Mouse (Mus musculus): ENCODE measurements at regions not wholly inside any gene's neighbourhood (a gene's known extent, or its start where the extent isn't known, plus 50 kb on each side); places are given as distances from the start of the nearest gene placed in this dataset.

- DNase-seq (ENCODE audit: low spot score): no peak
Measured at GRCm38 (mm10) chr3:103464729-103465128, 110.3 kb upstream of the Syt6 start.

- no peak for DNase-seq (ENCODE audit: low spot score)
Measured at GRCm38 (mm10) chr3:103465132-103465690, 109.8 kb upstream of the Syt6 start.

- DNase-seq (ENCODE audit: low spot score): no peak
Measured at GRCm38 (mm10) chr3:103465948-103466347, 109.1 kb upstream of the Syt6 start.

GRCm38 (mm10) chr3:103470586-103471400, 104.2 kb upstream of the Syt6 start:
- DNase-seq (ENCODE audit: low spot score): no peak

GRCm38 (mm10) chr3:103472598-103472997, 102.4 kb upstream of the Syt6 start:
- DNase-seq (ENCODE audit: low spot score): no peak

- DNase-seq (ENCODE audit: low spot score): no peak
Measured at GRCm38 (mm10) chr3:103473336-103473735, 101.7 kb upstream of the Syt6 start.

GRCm38 (mm10) chr3:103479845-103480543, 95.0 kb upstream of the Syt6 start:
- no peak for DNase-seq (ENCODE audit: low spot score)

- DNase-seq (ENCODE audit: low spot score): no peak
Measured at GRCm38 (mm10) chr3:103480676-103481075, 94.4 kb upstream of the Syt6 start.

- no peak for DNase-seq (ENCODE audit: low spot score)
Measured at GRCm38 (mm10) chr3:103483316-103483715, 91.7 kb upstream of the Syt6 start.

- DNase-seq (ENCODE audit: low spot score): no peak
Measured at GRCm38 (mm10) chr3:103483762-103484161, 91.3 kb upstream of the Syt6 start.

GRCm38 (mm10) chr3:103489786-103490185, 85.2 kb upstream of the Syt6 start:
- DNase-seq (ENCODE audit: low spot score): no peak

GRCm38 (mm10) chr3:103490966-103491365, 84.1 kb upstream of the Syt6 start:
- DNase-seq (ENCODE audit: low spot score): no peak

- no peak for DNase-seq (ENCODE audit: low spot score)
Measured at GRCm38 (mm10) chr3:103492211-103492610, 82.8 kb upstream of the Syt6 start.

- no peak for DNase-seq (ENCODE audit: low spot score)
Measured at GRCm38 (mm10) chr3:103493623-103494022, 81.4 kb upstream of the Syt6 start.

- no peak for DNase-seq (ENCODE audit: low spot score)
Measured at GRCm38 (mm10) chr3:103494043-103494442, 81.0 kb upstream of the Syt6 start.

GRCm38 (mm10) chr3:103496083-103496482, 78.9 kb upstream of the Syt6 start:
- DNase-seq (ENCODE audit: low spot score): no peak

GRCm38 (mm10) chr3:103496683-103497082, 78.3 kb upstream of the Syt6 start:
- no peak for DNase-seq (ENCODE audit: low spot score)

GRCm38 (mm10) chr3:103497696-103498095, 77.3 kb upstream of the Syt6 start:
- no peak for DNase-seq (ENCODE audit: low spot score)

GRCm38 (mm10) chr3:103498458-103498857, 76.6 kb upstream of the Syt6 start:
- DNase-seq (ENCODE audit: low spot score): no peak

GRCm38 (mm10) chr3:103499801-103500200, 75.2 kb upstream of the Syt6 start:
- DNase-seq (ENCODE audit: low spot score): no peak

GRCm38 (mm10) chr3:103500366-103500765, 74.7 kb upstream of the Syt6 start:
- DNase-seq (ENCODE audit: low spot score): no peak

- no peak for DNase-seq (ENCODE audit: low spot score)
Measured at GRCm38 (mm10) chr3:103504160-103504559, 70.9 kb upstream of the Syt6 start.

GRCm38 (mm10) chr3:103513411-103513810, 61.6 kb upstream of the Syt6 start:
- DNase-seq (ENCODE audit: low spot score): no peak
